Mouse (Mus musculus) naive thymus-derived CD4-positive, alpha-beta T cell, adult 2 months (primary cell): ENCODE results near the gene Olfr419.

ENCODE experiments used
- DNase-seq: peaks from one replicate; pipeline ENCODE4 v3.0.0-alpha.2; 2011; ENCODE audit warnings: low read depth

Gene Olfr419

DNA sequence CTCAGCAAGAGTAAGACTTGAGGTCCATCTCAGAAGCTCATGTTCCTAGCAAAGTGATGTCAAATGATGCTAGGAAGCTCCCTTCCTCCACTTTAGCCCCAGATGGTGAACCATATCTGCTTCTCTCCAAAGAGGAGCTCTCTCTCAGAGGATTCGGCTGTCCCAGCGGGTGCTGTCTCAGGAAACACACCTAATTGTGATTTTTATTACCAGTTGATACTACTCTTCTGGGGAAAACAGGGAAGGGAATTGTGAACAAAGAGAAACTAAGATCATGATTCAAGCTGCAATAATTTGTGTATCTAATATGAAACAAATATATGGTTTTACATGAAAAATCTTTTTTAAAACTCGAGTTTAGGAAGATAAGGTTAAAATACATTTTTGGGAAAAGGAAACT lies at the start of gene Olfr419:
Olfr419 (minus strand) TSS at position 101 of the 400 bp plus-strand sequence.
- no peak for DNase-seq

DNA sequence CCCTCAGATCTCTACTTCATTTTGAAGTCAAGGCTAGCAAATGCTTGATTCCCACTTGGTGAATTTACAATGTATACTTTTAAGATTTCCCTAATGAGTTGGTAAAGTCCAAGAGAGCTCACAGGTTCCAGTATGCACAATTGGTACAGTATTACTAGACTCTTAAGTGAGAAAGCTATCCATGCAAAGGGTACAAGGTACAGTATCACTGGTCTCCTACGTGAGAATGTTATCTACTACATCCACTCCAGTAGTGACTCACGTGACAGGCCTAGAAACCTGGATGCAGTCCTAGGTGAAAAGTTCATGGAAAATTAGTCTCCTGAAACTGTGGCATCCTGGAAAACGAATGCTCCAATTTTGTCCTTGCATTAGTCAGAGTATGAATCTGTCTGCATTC lies 18.8 kb upstream of the Olfr419 start:
- no peak for DNase-seq

DNA sequence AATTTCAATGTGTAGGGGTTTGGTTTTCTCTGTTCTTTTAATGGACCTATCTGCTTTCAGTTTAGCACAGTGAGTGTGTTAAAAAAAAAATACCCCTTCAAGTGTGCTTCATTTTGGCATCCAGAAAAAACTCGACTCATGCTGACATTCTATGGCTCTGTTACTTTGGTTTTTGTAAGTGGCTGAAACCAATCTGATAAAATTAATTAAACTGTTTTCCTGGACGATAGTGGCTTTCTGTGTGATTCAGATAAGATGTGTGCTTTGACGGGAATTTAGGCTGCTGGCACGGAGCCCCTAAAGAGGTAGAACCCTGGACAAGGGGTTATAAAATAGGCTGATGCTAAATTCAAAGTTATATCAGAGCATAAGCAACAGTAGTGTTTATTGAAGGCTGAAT lies 17.3 kb upstream of the Olfr419 start:
- no peak for DNase-seq

DNA sequence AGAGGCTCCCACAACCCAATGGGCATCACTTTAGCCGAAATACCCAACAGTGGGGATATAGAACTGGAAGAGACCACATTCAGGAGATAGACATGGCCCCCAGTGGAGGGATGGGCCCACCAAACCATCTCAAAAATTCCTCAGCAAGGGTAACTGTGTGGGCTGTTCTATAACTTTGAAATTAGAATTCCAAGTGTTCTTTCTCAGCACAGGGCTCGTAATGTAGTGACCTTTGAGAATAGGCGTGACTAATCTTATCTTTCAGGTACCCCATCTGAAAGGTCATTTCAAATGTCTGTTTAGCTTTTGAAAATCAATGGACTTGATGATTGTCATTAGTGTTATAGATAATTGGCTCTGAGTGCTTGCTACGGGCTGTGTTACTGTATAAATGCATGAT lies 16.0 kb upstream of the Olfr419 start:
- no peak for DNase-seq

DNA sequence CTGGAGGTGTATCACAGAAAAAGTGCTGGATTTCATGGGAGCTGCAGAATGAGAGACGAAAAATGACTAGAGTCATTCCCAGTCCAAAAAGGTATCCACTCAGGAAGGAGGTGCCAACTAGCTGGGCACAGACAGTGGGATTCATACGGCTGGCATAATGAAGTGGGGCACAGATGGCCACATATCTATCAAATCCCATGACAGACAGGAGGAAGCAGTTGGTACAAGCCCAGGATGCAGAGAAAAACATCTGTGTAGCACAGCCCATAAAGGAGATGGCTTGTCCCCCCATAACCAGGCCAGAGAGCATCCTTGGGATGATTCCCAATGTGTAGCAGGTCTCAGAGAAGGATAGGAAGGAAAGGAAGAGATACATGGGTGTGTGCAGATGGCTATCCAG lies 1.5 kb downstream of the Olfr419 start:
- DNase-seq: no peak

DNA sequence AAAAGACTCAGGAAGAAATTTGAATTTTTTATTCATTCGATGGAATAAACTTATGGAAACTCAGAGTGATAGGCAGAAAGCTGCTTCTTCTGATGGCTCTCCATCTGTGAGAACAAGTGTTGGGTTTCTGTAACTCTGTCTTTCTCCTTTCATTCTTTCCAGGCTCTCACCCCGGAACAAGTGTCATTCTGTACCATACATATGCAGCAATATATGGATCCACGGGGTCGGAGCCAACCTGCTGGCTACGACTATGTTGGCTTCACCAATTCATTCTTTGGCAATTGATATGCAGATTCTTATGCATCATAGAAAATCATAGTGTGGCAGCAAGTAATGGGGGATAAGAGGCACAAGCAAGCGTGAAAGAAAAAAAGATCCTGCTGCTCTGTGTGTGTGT lies 4.7 kb downstream of the Olfr419 start:
- no peak for DNase-seq

DNA sequence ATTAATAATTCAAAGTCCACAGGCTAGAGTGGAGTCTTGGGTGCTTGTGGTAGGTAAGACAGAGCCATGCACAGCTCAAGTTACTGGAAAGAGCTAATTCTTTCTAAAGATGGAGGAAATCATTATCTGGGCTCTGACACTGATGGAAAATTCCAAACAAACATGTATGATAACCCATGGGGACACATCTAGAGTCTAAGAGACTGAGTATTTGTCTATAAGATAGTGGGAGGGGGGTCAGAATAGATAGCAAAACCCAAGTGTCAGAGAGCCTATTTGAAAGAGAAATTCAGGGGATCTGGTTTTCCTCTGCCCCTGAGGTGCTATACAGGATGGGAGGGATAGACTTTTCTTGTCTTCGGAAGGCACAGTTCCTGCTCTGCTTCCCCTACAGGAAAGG lies 5.8 kb downstream of the Olfr419 start:
- no peak for DNase-seq

DNA sequence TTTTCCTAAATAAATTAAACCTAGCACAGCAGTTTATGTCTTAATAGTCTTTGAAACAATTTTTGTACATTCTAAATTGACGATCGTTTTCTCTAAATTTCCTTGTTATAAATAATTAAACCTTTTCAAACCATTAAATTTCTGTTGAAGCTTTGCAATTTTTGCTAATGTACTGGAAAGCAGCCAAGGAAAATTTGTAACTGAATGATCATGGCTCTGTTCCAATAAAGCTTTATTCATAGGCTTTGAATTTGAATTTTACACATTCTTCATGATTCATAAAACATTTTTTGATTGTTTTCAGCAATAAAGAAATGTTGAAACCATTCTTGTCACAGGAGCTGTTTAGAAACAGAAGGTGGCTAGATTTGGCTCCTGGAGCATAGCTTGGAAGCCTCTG lies 7.2 kb downstream of the Olfr419 start:
- DNase-seq: no peak

DNA sequence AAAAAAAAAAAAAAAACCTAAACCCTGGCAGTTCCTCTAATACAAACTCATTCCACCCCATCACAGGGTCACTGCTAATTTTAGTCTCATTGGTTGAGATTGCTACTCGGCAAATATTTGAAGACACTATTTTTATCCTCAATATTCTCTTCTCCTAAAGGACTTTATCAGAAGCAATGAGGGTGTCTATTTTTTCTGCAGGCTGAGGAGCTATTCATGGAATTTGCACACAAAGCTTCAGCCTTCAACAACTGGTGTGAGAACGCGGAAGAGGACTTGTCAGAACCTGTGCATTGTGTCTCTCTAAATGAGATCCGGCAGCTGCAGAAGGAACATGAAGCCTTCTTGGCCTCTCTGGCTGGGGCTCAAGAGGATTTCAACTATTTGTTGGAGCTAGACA lies 11.9 kb downstream of the Olfr419 start:
- no peak for DNase-seq

DNA sequence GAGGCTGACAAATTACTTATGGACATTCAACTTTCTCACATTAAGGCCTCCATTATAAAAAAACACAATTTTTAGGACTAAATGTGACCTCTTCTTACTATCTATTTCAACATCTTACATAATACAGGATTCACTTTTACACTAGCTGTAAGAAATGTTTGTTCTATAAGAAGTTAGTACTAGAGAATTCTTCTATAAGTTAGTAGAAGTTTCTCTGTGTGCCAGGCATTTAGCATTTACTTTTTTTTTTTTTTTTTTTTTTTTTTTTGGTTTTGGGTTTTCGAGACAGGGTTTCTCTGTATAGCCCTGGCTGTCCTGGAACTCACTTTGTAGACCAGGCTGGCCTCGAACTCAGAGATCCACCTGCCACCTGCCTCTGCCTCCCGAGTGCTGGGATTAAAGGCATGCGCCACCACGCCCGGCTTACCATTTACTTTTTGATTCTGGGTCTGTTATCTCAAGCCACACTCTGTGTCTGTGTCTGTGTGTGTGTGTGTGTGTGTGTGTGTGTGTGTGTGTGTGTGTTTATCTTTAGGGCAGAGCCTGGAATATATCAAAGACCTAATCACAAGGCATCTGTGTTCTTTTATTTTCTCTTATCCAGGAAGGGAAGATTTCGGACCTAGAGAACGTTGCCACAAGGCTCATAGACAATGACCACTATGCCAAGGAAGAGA lies 35.2 kb downstream of the Olfr419 start:
- no peak for DNase-seq

DNA sequence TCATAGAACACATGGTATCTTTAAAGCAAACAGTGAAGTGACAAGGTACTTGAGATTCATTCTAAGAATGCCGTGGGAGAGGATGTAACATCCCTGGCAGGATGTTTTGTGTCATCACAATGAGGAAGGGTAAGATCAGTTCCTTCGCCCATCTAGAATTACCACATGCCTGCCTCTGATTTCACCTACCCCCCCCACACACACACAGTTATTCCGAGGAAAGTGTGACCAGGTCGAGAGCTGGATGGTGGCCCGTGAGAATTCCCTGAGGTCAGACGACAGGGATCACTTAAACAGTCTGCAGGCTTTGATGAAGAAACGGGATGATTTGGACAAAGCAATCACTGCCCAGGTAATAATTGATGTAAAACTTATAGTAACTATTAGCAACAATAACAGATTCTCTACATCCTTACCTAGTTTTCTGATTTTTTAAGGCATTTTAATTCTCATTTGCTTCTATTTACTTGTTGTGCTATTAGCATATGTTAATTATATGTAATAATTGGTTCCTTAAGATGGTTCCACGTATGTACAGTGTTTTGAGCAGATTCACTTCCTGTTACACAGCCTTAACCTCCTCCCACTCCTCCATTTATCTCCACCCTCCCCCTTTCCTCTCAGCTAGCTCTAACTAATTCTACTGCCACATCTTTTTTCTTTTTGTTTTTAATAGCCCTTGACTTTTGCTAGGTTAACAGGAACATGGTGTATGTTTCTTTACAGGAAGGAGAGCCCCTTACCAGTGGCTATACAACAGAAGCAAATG lies 36.4 kb downstream of the Olfr419 start:
- DNase-seq: no peak

DNA sequence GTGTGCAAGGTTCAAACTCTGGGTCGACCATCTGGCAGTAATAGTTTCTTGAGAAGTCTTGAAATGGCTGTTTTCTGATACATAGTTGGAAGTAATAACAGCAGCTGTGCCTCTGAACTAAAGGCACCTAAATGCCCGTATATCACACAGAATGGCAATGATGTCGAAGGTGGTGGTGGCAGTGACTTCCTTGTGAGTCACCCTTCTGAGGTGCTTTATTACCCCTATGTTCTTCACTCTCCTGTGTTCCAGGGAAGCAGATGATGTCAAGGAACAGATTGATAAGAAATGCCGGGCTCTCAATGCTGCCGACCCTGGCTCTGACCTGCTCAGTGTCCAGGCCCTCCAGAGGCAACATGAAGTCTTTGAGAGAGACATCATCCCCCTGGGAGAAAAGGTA lies 39.6 kb downstream of the Olfr419 start:
- no peak for DNase-seq

DNA sequence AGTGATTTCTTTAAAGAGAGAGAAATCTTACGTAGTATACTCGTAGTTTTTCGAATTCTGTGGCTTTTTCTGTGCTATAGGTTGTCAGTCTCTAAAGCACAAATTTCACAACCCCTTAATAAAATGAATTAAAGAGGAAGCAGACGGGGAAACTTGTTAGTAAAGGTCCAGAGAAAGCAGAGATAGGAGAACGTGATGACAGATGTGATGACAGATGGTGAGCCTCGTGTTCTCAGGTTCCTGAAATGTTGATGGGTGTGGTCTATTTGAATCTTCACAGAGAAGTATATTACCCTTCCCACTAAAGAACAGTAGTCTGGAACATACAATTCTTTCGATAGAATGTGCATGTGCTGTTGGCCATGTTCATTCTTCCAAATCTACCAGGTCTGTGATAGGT lies 47.2 kb downstream of the Olfr419 start:
- no peak for DNase-seq
